Mouse (Mus musculus): ENCODE measurements at regions not wholly inside any gene's neighbourhood (a gene's known extent, or its start where the extent isn't known, plus 50 kb on each side); places are given as distances from the start of the nearest gene placed in this dataset.

- DNase-seq (ENCODE audit: low spot score in 2 of 2), result no peak
Measured at GRCm38 (mm10) chr5:119613981-119614770, 56.3 kb upstream of the Tbx3 start.

GRCm38 (mm10) chr5:119615681-119616080, 54.8 kb upstream of the Tbx3 start:
- DNase-seq (ENCODE audit: low spot score in 2 of 2), result no peak

GRCm38 (mm10) chr5:119617856-119618255, 52.6 kb upstream of the Tbx3 start:
- DNase-seq (ENCODE audit: low spot score in 2 of 2), result no peak

GRCm38 (mm10) chr5:119619906-119620305, 50.6 kb upstream of the Tbx3 start:
- DNase-seq (ENCODE audit: low spot score in 2 of 2), result no peak
